Mouse (Mus musculus) cortical plate, adult 2 months (tissue): ENCODE measurements around the gene Ankrd1.

Source experiments
- CTCF ChIP-seq: fragments of 200-500 bp; IDR thresholded peaks from 2 replicates; pipeline ENCODE4 v1.5.1; 2011; ENCODE audit warnings: mild to moderate bottlenecking, control low read depth, low read length; ENCODE audit not compliant: insufficient read depth; ENCODE audit errors: extremely low read depth
- POLR2A ChIP-seq: fragments of 200-500 bp; IDR thresholded peaks from 2 replicates; pipeline ENCODE4 v1.6.1; 2011; ENCODE audit warnings: mild to moderate bottlenecking, low read length, control low read depth; ENCODE audit not compliant: insufficient read depth; ENCODE audit errors: extremely low read depth

DNA sequence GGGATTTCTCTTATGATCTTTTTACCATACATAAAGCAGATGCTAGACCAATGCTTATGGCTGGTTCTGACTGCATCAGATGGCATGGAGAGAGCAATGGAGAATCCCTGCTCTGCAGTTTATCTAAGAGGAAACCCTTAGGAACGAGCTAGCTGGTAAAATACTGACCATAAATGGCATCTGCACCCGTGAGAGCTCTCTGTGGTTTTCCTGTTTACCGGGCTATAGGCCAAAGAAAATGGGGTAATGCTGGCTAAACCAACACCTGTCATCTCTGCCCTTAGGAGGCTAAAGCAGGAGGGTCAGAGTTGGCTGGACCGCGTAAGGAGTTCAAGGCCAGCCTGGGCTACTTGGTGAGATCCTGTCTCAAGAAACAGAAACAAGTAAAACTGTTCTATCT is 16.0 kb downstream of the Ankrd1 start:
- TF ChIP-seq POLR2A, result no peak
- TF ChIP-seq CTCF, result no peak
